Mouse (Mus musculus): Measurements from ENCODE around the gene Gm43518. TPM values are rescaled to one million over a fixed set of nuclear protein-coding genes. Genes with fewer than 3 reads are reported as not detected.

Gm43518 gene
- 5.3 TPM for polyA plus RNA-seq (2017; shearing (Covaris generic))

DNA sequence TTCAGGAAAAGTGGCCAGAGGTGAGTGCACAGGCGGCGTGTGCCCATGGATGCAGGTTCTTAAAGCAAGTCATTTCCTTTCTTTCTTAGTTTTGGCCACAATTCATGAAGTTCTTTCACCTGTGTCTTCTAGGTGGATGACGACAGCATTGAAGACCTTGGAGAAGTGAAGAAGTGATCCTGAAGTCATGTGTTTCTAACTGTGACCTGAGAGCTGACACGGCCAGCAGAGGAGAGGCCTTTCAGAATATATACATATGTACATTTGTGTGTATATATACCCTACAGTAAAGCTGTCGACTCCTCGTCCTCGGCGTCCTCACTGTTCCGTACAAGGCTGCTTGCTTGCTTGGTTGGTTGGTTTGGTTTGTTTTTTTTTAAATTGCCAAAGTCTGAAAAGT is at the start of gene Gm43518:
Gene Gm43518, plus strand, starts transcription at position 301 of the 400 bp plus-strand sequence.

DNA sequence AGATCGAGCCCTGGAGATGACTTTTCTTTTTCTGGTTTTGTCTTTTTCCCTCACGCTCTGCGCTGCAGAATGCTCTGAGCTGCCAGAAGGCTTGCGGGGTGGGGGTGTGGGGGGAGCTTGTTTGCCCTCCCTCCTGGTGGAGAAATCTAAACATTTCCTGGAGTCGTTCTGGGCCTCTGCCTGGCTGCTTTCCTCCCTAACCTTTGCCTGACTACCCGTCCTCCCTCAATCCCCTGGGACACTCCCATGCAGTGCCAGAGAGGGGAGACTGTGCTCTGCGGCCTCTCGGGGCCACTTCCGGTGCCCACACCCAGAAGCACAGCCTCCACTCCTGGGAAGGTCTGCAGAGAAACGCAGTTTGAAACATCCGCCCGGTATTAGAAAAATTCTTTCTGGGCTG is 47.3 kb upstream of the Gm43518 start, which contains the start of gene Hcar1:
Gene Hcar1, minus strand, starts transcription at position 93 of the 400 bp plus-strand sequence.

DNA sequence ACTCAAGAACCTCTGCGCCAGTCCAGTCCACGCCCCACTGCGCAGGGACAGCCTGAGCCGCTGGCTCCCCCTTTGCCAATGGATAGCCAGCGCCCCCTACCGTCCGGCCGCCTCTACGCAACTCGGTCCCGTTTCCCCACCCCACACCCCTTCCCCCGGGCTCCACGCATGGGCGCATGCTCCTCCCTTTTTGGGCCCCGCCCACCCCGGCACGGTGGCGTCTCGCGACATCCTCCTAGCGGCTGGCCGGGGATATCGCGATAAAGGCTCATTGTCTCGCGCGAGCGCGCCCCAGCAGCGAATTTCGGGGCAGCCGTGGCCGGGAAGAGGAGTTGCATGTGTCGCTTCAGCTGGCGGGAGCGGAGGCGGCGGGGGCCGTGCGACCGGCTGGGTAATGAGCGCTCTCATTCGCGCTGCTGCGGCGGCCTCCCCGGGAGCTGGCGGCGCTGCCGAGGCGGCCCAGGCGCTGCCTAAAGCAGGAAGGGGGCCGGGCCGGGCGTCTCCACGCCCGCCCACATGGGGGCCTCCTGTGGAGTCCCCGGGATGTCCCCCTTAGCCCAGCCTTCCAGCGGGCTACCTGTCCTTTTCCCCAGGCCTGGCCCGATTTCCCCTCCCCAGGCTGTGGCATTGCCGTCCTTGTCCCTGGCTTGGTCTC is 20.1 kb upstream of the Gm43518 start, which contains the start of gene Denr:
Gene Denr, plus strand, starts transcription at position 200 of the 655 bp plus-strand sequence.

DNA sequence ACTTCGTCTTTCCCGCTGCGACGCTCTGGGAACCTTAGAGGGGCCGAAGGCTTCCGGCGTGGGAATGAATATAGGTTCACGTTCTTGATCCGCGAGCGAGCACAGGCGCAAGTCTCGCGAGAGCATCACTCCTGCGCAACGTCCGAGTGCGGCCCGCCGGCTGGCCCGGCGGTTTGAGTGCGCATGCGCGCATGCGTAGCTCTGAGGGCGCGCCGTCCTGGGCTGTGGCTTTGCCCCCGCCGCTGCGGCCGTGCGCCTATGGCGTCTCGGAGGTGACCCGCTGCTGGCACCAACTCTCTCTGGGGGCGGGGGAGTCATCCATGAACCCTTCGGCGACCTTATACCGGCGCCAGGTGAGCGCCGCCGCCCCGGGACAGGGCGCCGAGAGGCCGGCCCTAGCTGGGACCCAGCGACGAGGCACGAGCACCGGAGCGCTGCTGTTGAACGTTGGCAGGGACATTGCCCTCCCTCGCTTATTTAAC is 3.3 kb downstream of the Gm43518 start, which contains the start of gene Ccdc62:
Gene Ccdc62, plus strand, starts transcription at position 172 of the 482 bp plus-strand sequence.

DNA sequence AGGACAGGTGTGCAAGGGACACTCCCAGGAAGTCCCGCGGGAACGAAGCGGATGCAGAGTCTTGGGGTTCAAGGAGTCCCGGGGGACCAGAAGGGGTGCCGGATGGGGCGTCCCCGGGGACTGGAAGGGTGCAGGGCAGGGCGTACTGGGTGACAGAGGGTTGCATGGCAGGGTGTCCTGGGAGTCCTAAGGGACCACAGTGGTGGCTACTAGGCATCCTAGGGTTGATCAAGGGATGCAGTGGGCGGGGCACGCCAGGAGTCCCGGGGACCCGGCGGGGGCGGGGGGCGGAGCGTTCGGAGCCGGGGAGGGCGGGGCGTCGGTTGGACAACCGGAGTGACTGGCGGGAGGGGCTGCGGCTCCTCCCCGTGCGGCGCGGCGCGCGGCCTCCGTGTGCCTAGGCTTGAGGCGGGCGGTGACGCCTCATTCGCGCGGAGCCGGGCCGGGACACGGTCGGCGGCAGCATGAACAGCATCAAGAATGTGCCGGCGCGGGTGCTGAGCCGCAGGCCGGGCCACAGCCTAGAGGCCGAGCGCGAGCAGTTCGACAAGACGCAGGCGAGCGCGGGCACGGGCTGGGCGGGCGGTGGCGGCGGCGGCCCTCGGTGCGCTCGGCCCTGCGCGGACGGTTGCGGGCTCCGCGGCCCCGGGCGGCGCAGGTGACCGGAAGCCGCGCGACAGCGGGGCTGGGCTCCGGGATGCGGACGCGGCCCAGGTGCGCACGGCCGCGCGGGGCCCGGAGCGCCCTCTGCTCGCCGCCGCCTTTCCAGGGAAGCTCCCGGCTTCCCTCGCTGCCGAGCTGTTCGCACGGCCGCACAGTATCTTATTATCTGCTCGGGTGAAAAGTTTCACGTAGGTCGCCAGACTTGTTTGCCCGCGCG is 46.3 kb downstream of the Gm43518 start, which contains the start of gene Hip1r:
Gene Hip1r, plus strand, starts transcription at position 330 of the 880 bp plus-strand sequence.

Other genes starting within 250 kb of the Gm43518 start
- gene Clip1, start 242.8 kb upstream of the Gm43518 start, polyA plus RNA-seq (2017; shearing (Covaris generic)), result 106 TPM
- 128 TPM for gene Zcchc8, start 206.3 kb upstream of the Gm43518 start, polyA plus RNA-seq (2017; shearing (Covaris generic))
- 207 TPM for gene Rsrc2, start 178.0 kb upstream of the Gm43518 start, polyA plus RNA-seq (2017; shearing (Covaris generic))
- gene Kntc1, start 177.7 kb upstream of the Gm43518 start, polyA plus RNA-seq (2017; shearing (Covaris generic)), result 3.2 TPM
- gene Hcar2, start 61.9 kb upstream of the Gm43518 start, polyA plus RNA-seq (2017; shearing (Covaris generic)), result 1.2 TPM
- gene Hcar1, start 47.4 kb upstream of the Gm43518 start, polyA plus RNA-seq (2017; shearing (Covaris generic)), result not detected
- 106 TPM for gene Denr, start 20.2 kb upstream of the Gm43518 start, polyA plus RNA-seq (2017; shearing (Covaris generic))
- 7.5 TPM for gene Ccdc62, start 3.3 kb downstream of the Gm43518 start, polyA plus RNA-seq (2017; shearing (Covaris generic))
- gene Hip1r, start 46.2 kb downstream of the Gm43518 start, polyA plus RNA-seq (2017; shearing (Covaris generic)), result 77.8 TPM
- gene Vps37b, start 104.9 kb downstream of the Gm43518 start, polyA plus RNA-seq (2017; shearing (Covaris generic)), result 62.1 TPM
- 58.8 TPM for gene Abcb9, start 168.4 kb downstream of the Gm43518 start, polyA plus RNA-seq (2017; shearing (Covaris generic))
- gene Ogfod2, start 184.9 kb downstream of the Gm43518 start, polyA plus RNA-seq (2017; shearing (Covaris generic)), result 37.3 TPM
- gene Arl6ip4, start 188.7 kb downstream of the Gm43518 start, polyA plus RNA-seq (2017; shearing (Covaris generic)), result 110 TPM